Mouse (Mus musculus): ENCODE measurements around the gene A030003K21Rik. TPM values are rescaled to one million over a fixed set of nuclear protein-coding genes. Genes with fewer than 3 reads are reported as not detected.

A030003K21Rik gene
- polyA plus RNA-seq, 1 experiment from 2014 or later, result not detected

DNA sequence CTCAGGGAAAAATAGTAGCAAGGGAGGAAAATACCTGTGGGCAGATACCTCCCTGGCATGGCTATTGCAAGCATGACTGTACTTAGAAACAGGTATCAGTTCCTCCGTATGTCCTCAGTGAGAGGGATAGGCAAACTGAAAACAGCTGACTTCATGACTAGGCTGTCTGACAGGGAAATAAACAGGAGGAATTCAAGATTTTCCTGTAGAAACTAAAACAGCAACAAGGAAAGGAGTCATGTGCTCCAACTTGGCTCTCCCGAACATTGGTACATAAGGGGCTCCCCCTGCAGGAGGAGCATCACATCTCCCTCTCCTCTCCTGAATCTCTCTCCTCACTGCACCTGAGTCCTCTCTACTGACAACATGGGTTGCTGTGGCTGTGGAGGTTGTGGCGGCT, 30.2 kb downstream of the A030003K21Rik start, which contains the start of gene A030005L19Rik:
Gene A030005L19Rik, plus strand, starts transcription at position 301 of the 400 bp plus-strand sequence.
- no peak for DNase-seq (ENCODE audit: low spot score)

DNA sequence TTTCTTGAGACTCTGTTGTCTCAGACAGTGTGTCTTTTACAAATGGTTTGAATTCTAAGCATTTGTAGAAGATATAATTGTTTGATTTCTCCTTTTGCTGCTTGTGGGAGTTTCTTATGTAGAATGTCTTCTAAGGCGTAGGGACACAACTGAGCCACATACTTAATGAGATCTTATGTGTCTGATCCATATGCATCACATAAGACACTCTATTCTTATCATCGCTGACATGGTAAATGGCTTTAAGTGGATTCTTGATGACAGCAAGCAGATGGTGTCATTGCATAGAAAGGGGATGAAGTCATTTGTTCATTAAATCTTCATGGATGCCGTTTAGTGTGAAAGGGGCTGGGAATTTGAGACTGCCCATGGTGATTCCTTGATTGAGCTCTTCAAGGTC, 37.3 kb downstream of the A030003K21Rik start:
- no peak for DNase-seq (ENCODE audit: low spot score)

DNA sequence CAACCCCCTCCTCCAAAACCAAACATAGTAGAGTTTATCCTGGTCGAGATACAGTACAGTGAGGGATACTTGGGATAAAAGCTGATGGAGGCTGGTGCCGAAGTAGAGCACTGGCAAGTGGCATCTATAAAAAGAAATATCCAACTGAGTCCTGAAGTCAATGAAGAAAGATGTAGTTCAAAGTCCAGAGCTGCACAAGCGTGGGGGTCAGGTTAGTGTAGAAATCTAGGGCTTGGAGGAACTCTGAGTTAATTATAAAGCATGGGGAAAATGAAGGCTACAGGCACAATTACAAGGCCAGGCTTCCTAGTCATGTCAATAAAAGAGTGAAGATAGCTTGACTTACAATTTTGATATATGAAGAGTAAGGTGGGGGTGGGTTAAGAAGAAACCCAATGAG, 42.0 kb downstream of the A030003K21Rik start:
- no peak for DNase-seq (ENCODE audit: low spot score)

DNA sequence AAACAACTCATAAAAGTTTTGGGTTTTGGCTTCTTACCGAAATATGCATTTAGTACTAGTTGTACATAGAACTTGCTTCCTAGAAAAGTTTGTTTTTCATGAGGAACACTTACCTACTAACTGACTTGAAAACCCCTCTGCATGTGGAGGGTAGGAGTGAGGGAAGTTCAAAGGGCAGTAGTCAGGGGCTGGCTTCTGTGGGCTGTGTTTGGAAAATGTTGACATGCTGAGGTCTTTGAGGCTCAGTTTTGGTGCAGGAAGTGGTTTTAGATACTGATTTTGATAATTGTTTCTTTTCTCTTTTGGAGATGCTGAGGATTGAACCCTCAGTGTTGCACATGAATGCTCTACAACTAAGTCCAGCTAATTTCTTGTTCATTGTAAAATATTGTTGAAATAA, 42.6 kb downstream of the A030003K21Rik start:
- peak; percentile 61 for DNase-seq (ENCODE audit: low spot score)

DNA sequence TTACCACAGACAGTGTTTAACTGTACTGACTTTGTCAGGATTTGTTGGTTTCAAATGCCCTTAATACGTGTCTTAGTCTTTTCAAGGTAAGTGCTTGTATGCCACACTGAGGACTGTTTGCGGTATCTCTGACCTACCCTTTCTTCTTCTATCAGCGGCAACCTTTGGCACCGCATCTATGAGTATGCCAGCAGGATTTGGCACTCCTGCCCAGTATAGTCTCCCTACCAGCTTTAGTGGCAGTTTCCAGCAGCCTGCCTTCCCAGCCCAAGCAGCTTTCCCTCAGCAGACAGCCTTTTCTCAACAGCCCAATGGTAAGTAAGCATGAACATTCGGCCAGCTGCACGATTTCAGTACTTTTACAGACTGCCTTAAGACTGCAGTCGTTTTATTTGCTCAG, 49.9 kb downstream of the A030003K21Rik start:
- DNase-seq (ENCODE audit: low spot score), result no peak

Other genes with a start within 250 kb of the A030003K21Rik start
- 255 and 259 TPM in 2 replicates for gene Mff, start 218.5 kb downstream of the A030003K21Rik start, polyA plus RNA-seq (2015; fragmentation: Nextera tagmentation; extraction: Ambion mirVana)
- gene Tm4sf20, start 174.9 kb downstream of the A030003K21Rik start, polyA plus RNA-seq (2015; fragmentation: Nextera tagmentation; extraction: Ambion mirVana), result 0.17 and 0.47 TPM in 2 replicates
- not detected in 2 replicates for gene Gm47791, start 172.1 kb downstream of the A030003K21Rik start, polyA plus RNA-seq (2015; fragmentation: Nextera tagmentation; extraction: Ambion mirVana)
- gene Agfg1, start 103.9 kb downstream of the A030003K21Rik start, polyA plus RNA-seq (2015; fragmentation: Nextera tagmentation; extraction: Ambion mirVana), result 45.2 and 50.4 TPM in 2 replicates
- gene A030005L19Rik, start 30.1 kb downstream of the A030003K21Rik start, polyA plus RNA-seq (2015; fragmentation: Nextera tagmentation; extraction: Ambion mirVana), result 0.27 and 0.35 TPM in 2 replicates
- not detected in 2 replicates for gene A030014E15Rik, start 18.5 kb downstream of the A030003K21Rik start, polyA plus RNA-seq (2015; fragmentation: Nextera tagmentation; extraction: Ambion mirVana)
- not detected in 2 replicates for gene Gm6217, start 12.0 kb downstream of the A030003K21Rik start, polyA plus RNA-seq (2015; fragmentation: Nextera tagmentation; extraction: Ambion mirVana)
- not detected in 2 replicates for gene Gm7544, start 12.6 kb upstream of the A030003K21Rik start, polyA plus RNA-seq (2015; fragmentation: Nextera tagmentation; extraction: Ambion mirVana)
- not detected in 2 replicates for gene Gm47955, start 16.9 kb upstream of the A030003K21Rik start, polyA plus RNA-seq (2015; fragmentation: Nextera tagmentation; extraction: Ambion mirVana)
- not detected in 2 replicates for gene Gm47959, start 57.2 kb upstream of the A030003K21Rik start, polyA plus RNA-seq (2015; fragmentation: Nextera tagmentation; extraction: Ambion mirVana)
- 0.09 and 0.15 TPM in 2 replicates for gene Slc19a3, start 95.1 kb upstream of the A030003K21Rik start, polyA plus RNA-seq (2015; fragmentation: Nextera tagmentation; extraction: Ambion mirVana)
- not detected in 2 replicates for gene Krtap28-10, start 99.1 kb upstream of the A030003K21Rik start, polyA plus RNA-seq (2015; fragmentation: Nextera tagmentation; extraction: Ambion mirVana)
- not detected in 2 replicates for gene Gm47969, start 101.5 kb upstream of the A030003K21Rik start, polyA plus RNA-seq (2015; fragmentation: Nextera tagmentation; extraction: Ambion mirVana)
- gene A030005K14Rik, start 116.0 kb upstream of the A030003K21Rik start, polyA plus RNA-seq (2015; fragmentation: Nextera tagmentation; extraction: Ambion mirVana), result not detected in 2 replicates
- gene Krtap28-13, start 117.5 kb upstream of the A030003K21Rik start, polyA plus RNA-seq (2015; fragmentation: Nextera tagmentation; extraction: Ambion mirVana), result not detected in 2 replicates
- gene Ccl20, start 173.4 kb upstream of the A030003K21Rik start, polyA plus RNA-seq (2015; fragmentation: Nextera tagmentation; extraction: Ambion mirVana), result 5.7 and 7.6 TPM in 2 replicates
- 0.08 TPM in 1 of 2 replicates, not detected in the other for gene Daw1, start 216.4 kb upstream of the A030003K21Rik start, polyA plus RNA-seq (2015; fragmentation: Nextera tagmentation; extraction: Ambion mirVana)